Mouse (Mus musculus) urinary bladder, adult 2 months (tissue): ENCODE results near the gene Tex29. TPM values are rescaled to one million over a fixed set of nuclear protein-coding genes. Genes with fewer than 3 reads are reported as not detected.
"Not testable (repeated sequence)": the region's sequence is repeated elsewhere in the genome, so short reads cannot be mapped to it uniquely, and the experiment has no call there.

ENCODE experiments used
- DNase-seq: peaks from one replicate; pipeline ENCODE4 v3.0.0; 2022; ENCODE audit warnings: low spot score
- polyA plus RNA-seq: library from polyadenylated mRNA; depleted of rRNA; stranded (reverse); fragments of >200 nt; gene quantifications from 2 replicates; pipeline ENCODE4 v1.2.3, GENCODE M21; 2012

Gene Tex29
- polyA plus RNA-seq, 1 experiment: not detected

DNA sequence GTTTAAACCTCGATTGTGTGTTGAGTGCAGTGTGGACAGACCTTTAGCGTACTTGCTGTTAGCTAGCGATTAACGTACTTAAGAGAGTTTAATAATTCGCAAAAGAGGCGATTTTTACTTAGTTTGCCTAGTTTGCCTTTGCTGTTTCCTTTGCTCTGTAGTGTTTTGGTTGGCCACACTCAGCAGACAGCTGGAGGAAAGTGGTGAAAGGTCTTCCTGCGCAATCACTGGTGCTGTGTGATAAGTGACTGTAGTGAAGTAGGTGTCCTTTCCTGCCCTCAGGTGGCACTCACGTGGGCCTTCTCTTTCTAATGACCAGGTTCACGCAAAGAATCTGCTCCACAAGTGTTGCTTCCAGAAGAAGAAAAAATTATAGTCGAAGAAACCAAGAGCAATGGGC, 9.1 kb upstream of the Tex29 start:
- DNase-seq: no peak

DNA sequence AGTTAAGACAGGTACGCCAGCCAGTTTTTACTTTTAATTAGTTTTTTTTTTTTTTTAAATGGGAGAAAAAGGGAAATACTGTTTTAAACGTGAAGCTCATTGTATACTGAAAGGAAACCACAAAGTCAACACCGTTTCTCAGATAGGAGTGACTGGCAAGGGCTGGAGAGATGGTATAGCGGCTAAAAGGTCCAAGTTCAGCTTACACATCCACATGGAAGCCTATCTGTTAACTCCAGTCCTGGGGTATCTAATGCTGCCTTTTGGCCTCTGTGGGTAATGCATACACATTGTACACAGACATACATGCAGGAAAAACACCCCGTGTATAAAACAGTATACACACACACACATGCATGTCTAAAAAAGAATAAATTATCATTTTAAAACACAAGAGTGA, 8.3 kb upstream of the Tex29 start:
- DNase-seq: no peak

DNA sequence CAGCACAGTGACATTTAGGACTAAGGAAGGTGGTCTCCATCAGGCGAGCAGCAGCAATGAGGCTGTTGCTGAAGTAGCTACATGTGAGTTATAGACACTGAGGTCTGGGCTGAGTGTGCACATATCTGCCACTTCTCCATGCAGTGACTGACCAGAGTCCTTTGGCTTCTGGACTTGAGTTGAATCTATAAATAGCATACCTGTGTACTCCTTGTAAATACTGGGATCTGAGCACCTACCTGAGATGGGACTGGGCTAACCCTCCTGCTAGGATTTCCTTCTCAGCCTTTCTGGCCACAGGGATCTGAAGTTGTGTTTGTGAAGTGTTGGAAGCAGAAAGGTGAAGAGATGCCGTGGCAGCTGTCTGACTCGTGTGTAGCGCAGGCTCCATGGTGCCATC, 7.1 kb upstream of the Tex29 start:
- no peak for DNase-seq

GRCm38 (mm10) chr8:11834200-11834599, 6.1 kb upstream of the Tex29 start:
- DNase-seq: no peak

DNA sequence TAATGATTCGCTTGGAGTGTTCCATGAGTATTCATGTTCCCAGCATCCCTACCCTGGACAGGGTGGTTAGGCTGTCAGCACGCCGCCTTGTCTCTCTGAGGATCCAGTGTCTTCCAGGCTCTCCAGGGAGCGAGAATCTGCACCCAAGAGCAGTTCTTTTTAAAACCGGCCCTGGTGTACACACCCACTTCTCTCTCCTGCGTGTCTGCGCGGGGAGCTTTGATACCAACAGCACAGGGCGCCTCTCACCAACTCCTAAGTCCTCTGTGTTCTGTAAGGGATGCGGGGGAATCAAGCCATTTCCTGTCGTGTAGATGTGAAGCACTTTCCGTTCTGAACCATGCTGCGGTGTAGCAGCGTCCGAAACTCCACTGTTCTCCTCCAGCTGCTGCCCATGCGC, 5.6 kb upstream of the Tex29 start:
- no peak for DNase-seq

DNA sequence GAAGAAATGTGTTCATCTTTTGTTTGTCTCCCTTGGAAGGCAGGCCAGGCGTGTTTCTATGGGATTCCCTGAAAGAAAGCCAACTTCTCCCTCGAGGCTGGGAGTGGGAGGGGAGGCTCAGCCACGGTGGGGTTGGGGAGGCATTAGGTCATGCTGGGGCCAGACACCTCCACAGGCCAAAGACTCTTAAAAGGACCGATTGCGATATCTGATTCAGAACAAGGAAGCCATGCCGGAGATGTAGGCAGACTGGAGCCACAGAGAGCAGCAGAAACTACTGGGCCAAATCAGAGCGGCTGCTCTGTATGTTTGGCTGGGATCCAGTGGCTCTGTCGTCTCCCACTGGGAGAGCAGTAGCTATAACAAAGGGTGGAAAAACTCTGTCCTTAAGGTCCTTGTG, 1.3 kb downstream of the Tex29 start:
- DNase-seq: no peak

GRCm38 (mm10) chr8:11842757-11843156, 2.5 kb downstream of the Tex29 start:
- DNase-seq: no peak

DNA sequence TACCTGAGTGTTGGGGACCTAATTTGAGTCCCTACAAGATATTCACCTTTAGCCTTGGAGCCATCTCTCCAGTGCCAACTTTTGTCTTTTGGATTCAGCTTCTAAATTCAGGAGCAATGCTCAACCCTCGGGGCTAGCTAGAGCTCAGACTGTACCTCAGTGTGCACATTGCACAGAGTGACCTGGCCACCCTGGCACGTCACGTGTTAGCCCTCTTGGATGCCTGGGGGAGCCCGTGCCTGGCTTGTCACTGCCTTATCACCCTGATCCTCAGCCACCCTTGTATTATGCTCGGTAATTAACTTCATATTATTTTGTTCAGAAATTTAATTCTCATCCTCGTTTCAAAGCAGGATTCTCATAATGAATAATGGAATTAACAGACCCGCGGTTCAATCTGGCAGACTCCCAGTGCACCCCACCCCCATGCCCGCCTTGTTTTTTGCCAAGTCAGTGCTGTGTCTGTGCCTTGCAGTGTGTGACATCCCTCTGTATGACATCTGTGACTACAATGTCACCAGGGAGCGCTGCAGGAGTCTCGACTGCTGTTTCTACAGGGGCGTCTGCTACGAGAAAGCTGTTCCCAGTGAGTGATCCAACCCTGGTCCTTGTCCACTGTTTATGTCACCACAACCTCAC, 3.5 kb downstream of the Tex29 start:
- DNase-seq: no peak

DNA sequence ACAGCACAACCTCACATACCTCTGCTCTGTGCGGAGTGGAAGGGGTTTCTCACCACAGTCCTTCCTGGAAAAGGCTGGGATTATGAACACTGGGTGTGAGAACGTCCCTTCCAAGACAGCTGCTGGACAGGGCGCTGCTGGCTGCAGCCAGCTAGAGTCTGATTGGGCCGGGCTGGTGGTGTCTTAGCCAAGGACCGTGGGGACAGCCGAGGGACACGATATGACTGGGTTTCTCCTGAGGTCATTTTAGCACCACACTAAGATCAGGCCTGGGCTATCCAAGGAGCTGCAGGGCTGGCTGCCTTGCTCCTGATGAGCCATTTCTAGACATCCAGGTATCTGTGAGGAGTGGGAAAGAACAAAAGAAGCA, 4.0 kb downstream of the Tex29 start:
- DNase-seq: no peak

DNA sequence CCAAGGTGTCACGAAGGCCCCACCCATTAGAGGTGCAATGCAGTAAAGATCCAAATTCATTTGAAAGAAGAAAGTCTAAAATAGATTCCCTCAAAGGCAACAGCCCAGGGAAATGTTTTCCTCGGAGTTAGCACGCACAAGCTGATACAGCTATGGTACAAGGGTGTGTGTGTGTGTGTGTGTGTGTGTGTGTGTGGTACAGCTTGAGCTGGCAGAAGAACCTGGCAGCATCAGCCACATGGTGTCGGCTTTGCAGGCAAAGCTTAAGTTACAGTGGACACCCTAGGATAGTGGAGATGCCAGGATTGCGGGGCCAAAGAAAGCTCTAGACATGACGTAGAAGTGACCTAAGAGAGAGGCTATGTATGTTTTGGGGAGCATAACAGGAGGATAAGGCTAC, 6.5 kb downstream of the Tex29 start:
- no peak for DNase-seq

DNA sequence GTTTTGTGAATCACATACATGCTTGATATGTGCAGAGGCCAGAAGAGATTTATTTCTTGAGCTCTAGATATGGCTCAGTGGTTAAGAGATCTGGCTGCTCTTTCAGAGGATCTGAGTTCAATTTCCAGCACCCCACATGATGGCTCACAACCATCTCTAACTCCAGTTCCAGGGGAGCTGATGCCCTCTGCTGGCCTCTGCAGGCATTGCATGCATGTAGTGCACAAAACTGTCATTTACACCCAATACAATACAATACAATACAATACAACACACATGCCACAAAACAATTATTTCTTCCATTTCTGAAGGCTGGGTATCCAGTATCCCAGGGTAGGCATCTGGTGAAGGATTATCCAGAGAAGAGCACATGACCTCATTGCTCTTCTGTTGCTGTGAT, 27.6 kb downstream of the Tex29 start:
- DNase-seq: no peak

DNA sequence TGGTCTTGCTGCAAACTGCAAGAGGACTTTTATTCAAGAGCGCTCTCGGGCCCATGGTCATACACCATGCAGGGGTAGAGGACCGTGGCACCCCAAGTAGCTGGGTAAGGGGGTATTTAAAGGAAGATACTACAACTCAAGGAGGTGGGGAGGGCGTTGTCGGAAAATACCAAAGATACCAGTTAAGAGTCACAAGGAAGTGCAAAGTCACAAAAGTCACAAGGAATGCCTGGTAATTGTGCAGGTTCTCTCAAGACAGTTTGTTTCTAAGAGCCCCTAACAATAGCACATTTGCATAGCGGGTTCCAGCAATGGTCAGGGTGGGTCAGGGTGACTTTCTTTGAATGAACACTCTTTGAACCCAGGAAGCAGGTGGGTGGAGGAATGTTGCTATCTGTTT, 34.0 kb downstream of the Tex29 start:
- DNase-seq: not testable (repeated sequence)

DNA sequence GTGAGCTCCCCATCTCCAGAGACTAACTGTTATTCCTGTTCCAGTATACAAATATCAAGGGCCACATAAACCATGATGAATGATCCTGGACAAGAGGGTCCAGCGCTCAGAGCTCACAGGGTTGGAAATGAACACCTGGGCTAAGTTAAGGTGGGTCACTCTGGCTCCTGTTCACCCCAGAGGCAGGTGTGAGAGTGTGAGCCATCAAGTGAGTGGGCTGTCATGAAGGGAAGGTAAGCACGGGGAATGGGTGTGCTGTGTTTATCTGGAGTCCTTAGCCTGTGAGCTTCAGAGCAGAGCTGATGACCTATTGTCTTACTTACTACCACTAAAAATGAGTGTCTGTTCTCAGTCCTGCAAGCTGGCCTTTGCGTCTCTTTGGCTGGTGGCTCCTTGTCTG, 44.4 kb downstream of the Tex29 start:
- no peak for DNase-seq

DNA sequence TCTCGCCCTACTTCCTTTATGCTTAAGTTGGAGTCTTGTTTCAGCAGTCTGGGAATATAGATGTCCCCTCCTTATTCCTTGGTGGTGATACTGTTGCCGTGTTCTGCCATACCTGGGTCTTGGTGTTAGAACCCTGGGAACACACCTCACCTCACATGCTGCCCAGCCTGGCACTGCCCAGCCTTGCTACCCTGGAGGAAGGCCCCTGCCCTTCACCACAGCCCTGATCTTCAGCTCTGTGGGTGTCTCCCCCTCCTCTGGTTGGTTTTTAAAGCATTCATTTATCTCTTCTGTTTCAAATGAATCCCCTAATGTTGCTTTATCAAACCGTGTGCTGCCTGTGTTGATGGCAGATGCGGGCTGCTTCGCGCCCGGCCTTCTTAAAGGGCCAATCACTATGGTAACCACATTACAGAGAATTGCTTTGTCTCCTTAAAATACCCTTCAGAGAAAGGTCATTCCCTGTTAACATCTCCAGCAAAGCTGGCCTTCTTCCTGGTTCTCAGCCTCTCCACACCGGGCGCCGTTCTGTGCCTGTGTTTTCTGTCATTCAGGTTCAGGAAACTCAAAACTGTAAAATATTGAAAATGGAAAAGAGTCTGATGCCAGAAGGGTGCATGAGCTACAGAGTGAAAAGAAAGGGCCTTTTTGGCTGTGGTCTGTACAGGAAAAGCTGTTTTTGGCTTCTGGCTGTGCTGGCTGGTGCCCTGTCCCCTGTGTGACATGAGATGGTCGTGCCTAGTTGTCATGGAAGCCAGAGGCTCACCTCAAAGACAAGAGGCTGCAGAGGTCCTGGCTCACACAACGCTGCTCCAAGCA, 45.8 kb downstream of the Tex29 start:
- DNase-seq: no peak

GRCm38 (mm10) chr8:11886824-11887223, 46.5 kb downstream of the Tex29 start:
- peak; percentile 4 for DNase-seq

GRCm38 (mm10) chr8:11889156-11890018, 49.1 kb downstream of the Tex29 start:
- DNase-seq: peak; percentile 4

DNA sequence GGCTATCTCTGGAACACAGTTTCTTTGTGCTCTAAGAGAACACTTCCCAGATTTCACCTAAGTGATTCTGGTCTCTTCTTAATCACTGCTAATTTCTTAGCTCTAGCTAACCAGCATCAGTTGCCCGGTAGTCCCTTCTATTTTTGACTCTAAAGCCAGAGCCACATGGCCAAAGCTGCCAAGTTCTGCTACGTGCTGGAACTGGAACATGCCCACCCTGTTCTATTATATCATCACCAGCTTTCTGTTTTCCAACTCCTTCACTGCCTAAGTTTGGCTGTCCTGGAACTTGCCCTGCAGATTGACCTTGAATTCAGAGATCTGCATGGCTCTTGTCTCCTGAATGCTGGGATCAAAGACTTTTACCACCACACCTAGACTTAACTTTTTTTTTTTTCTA, 52.5 kb downstream of the Tex29 start:
- no peak for DNase-seq

- peak; percentile 13 for DNase-seq
Measured at GRCm38 (mm10) chr8:11896022-11896662, 55.9 kb downstream of the Tex29 start.

DNA sequence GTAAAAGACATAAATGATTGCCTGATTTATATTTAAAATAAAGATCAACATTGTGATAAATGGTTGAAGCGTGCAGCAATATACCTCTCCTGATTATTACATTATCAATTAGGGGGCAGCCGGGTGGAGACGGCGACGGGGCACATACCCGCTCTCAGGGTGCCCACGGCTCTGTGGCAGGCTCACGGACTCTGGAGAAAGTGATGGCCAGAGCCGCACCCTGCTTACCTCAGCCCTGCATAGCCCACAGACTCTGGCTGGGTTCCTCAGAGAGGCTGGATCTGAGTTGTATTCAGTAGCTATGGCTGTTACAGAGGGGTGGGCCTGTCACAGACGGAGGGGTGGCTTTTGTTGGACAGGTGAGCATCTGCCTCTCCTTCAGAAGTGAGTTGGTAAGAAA, 56.4 kb downstream of the Tex29 start:
- DNase-seq: peak; percentile 9

GRCm38 (mm10) chr8:11898814-11899213, 58.5 kb downstream of the Tex29 start:
- no peak for DNase-seq
